Mouse (Mus musculus) olfactory bulb, adult 2 months (tissue): ENCODE data around the gene Pla2g4e.

Experiments used
- CTCF ChIP-seq: fragments of 200-500 bp; IDR thresholded peaks from 2 replicates; pipeline ENCODE4 v1.5.1; 2012; ENCODE audit warnings: low read depth, mild to moderate bottlenecking, low read length, moderate library complexity; ENCODE audit not compliant: insufficient read depth
- POLR2A ChIP-seq: fragments of 200-500 bp; IDR thresholded peaks from 2 replicates; pipeline ENCODE4 v1.6.1; 2012; ENCODE audit warnings: mild to moderate bottlenecking, low read depth, low read length, moderate library complexity; ENCODE audit not compliant: insufficient read depth

GRCm38 (mm10) chr2:120283550-120283949 is 38.4 kb upstream of the Pla2g4e start:
- no peak for TF ChIP-seq CTCF
- no peak for TF ChIP-seq POLR2A
